Mouse (Mus musculus): ENCODE measurements around the gene Myt1l. TPM values are rescaled to one million over a fixed set of nuclear protein-coding genes. Genes with fewer than 3 reads are reported as not detected.

Myt1l gene
- polyA plus RNA-seq, 1 experiment from 2014 or later: 1.2 TPM

GRCm38 (mm10) chr12:29937851-29938375 lies 409.7 kb downstream of the Myt1l start:
- no peaks in the 10 kb centered on the region for H3K9me3 ChIP-seq (ENCODE audit: control insufficient read depth)
- peak; percentile 49 for ATAC-seq
- H3K4me2 ChIP-seq (replicated peaks; ENCODE audit: low read depth): peak overlapping the region; percentile 77
- peak overlapping the region; percentile 55 for H3K4me3 ChIP-seq (ENCODE audit: low read depth, low read length)
- H3K27me3 ChIP-seq (replicated peaks; ENCODE audit: control insufficient read depth, insufficient read depth, low read length): no peaks in the 10 kb centered on the region
- TF ChIP-seq CTCF (IDR thresholded peaks at IDR 0.05; ENCODE audit: low read depth): no peak
- H3K9ac ChIP-seq (ENCODE audit: low read depth, low read length): peak overlapping the region; percentile 54
- WGBS: 1% methylated on average over 29 of the region's 49 CpGs
- H3K36me3 ChIP-seq (ENCODE audit: control insufficient read depth, insufficient read depth): no peaks in the 10 kb centered on the region
- H3K4me1 ChIP-seq (replicated peaks; ENCODE audit: control insufficient read depth, insufficient read depth, low read length): peaks cover 4% of the 10 kb centered on the region; the same call in 1 of the 2 replicates
- H3K27ac ChIP-seq (ENCODE audit: low read depth, low read length): peak overlapping the region; percentile 73

GRCm38 (mm10) chr12:29938376-29939041 lies 410.3 kb downstream of the Myt1l start:
- Histone ChIP-seq H3K27me3 (replicated peaks; ENCODE audit: control insufficient read depth, insufficient read depth, low read length) (no peaks in the 10 kb centered on the region), H3K27ac (ENCODE audit: low read depth, low read length) (peak overlapping the region; percentile 75), H3K36me3 (ENCODE audit: control insufficient read depth, insufficient read depth) (no peaks in the 10 kb centered on the region), H3K4me2 (replicated peaks; ENCODE audit: low read depth) (peak overlapping the region; percentile 77), H3K4me3 (ENCODE audit: low read depth, low read length) (peak overlapping the region; percentile 55), H3K9me3 (ENCODE audit: control insufficient read depth) (no peaks in the 10 kb centered on the region), H3K9ac (ENCODE audit: low read depth, low read length) (peak overlapping the region; percentile 54), H3K4me1 (replicated peaks; ENCODE audit: control insufficient read depth, insufficient read depth, low read length) (peaks cover 4% of the 10 kb centered on the region; the same call in 1 of the 2 replicates)
- TF ChIP-seq CTCF (IDR thresholded peaks at IDR 0.05; ENCODE audit: low read depth): peak; percentile 37; the same call in 1 of the 2 replicates
- peak; percentile 63 for ATAC-seq
- under 1% methylated on average over 40 of the region's 40 CpGs for WGBS

GRCm38 (mm10) chr12:29939261-29939671 lies 411.1 kb downstream of the Myt1l start:
- Histone ChIP-seq H3K27ac (ENCODE audit: low read depth, low read length) (peak overlapping the region; percentile 75; the same call in 1 of the 2 replicates), H3K36me3 (ENCODE audit: control insufficient read depth, insufficient read depth) (no peaks in the 10 kb centered on the region), H3K4me1 (replicated peaks; ENCODE audit: control insufficient read depth, insufficient read depth, low read length) (peaks cover 4% of the 10 kb centered on the region; the same call in 1 of the 2 replicates), H3K4me3 (ENCODE audit: low read depth, low read length) (peak overlapping the region; percentile 55), H3K9me3 (ENCODE audit: control insufficient read depth) (no peaks in the 10 kb centered on the region), H3K27me3 (replicated peaks; ENCODE audit: control insufficient read depth, insufficient read depth, low read length) (no peaks in the 10 kb centered on the region), H3K4me2 (replicated peaks; ENCODE audit: low read depth) (peak overlapping the region; percentile 77), H3K9ac (ENCODE audit: low read depth, low read length) (peak overlapping the region; percentile 54; the same call in 1 of the 2 replicates)
- 24% methylated on average over 8 of the region's 8 CpGs for WGBS
- no peak for TF ChIP-seq CTCF (IDR thresholded peaks at IDR 0.05; ENCODE audit: low read depth)
- ATAC-seq: no peak

GRCm38 (mm10) chr12:29942435-29942834 lies 414.3 kb downstream of the Myt1l start:
- Histone ChIP-seq H3K9ac (ENCODE audit: low read depth, low read length) (no peak overlapping the region), H3K36me3 (ENCODE audit: control insufficient read depth, insufficient read depth) (no peaks in the 10 kb centered on the region), H3K4me2 (replicated peaks; ENCODE audit: low read depth) (no peak overlapping the region), H3K4me3 (ENCODE audit: low read depth, low read length) (no peak overlapping the region), H3K4me1 (replicated peaks; ENCODE audit: control insufficient read depth, insufficient read depth, low read length) (peaks cover 2% of the 10 kb centered on the region; the same call in 1 of the 2 replicates), H3K27ac (ENCODE audit: low read depth, low read length) (no peak overlapping the region), H3K27me3 (replicated peaks; ENCODE audit: control insufficient read depth, insufficient read depth, low read length) (no peaks in the 10 kb centered on the region), H3K9me3 (ENCODE audit: control insufficient read depth) (no peaks in the 10 kb centered on the region)
- no peak for ATAC-seq
- WGBS: 70% methylated on average over 2 of the region's 2 CpGs
- no peak for TF ChIP-seq CTCF (IDR thresholded peaks at IDR 0.05; ENCODE audit: low read depth)

GRCm38 (mm10) chr12:29944650-29945049 lies 416.5 kb downstream of the Myt1l start:
- 90% methylated on average over 3 of the region's 3 CpGs for WGBS
- Histone ChIP-seq H3K4me3 (ENCODE audit: low read depth, low read length) (no peak overlapping the region), H3K36me3 (ENCODE audit: control insufficient read depth, insufficient read depth) (no peaks in the 10 kb centered on the region), H3K27me3 (replicated peaks; ENCODE audit: control insufficient read depth, insufficient read depth, low read length) (no peaks in the 10 kb centered on the region), H3K4me1 (replicated peaks; ENCODE audit: control insufficient read depth, insufficient read depth, low read length) (no peaks in the 10 kb centered on the region), H3K27ac (ENCODE audit: low read depth, low read length) (no peak overlapping the region), H3K9ac (ENCODE audit: low read depth, low read length) (no peak overlapping the region), H3K9me3 (ENCODE audit: control insufficient read depth) (no peaks in the 10 kb centered on the region), H3K4me2 (replicated peaks; ENCODE audit: low read depth) (no peak overlapping the region)
- TF ChIP-seq CTCF (IDR thresholded peaks at IDR 0.05; ENCODE audit: low read depth): no peak
- ATAC-seq: no peak

- H3K4me1 ChIP-seq (replicated peaks; ENCODE audit: control insufficient read depth, insufficient read depth, low read length): no peaks in the 10 kb centered on the region
- H3K9ac ChIP-seq (ENCODE audit: low read depth, low read length): no peak overlapping the region
- no peaks in the 10 kb centered on the region for H3K27me3 ChIP-seq (replicated peaks; ENCODE audit: control insufficient read depth, insufficient read depth, low read length)
- no peak overlapping the region for H3K4me3 ChIP-seq (ENCODE audit: low read depth, low read length)
- H3K36me3 ChIP-seq (ENCODE audit: control insufficient read depth, insufficient read depth): no peaks in the 10 kb centered on the region
- ATAC-seq: no peak
- H3K27ac ChIP-seq (ENCODE audit: low read depth, low read length): no peak overlapping the region
- no peak overlapping the region for H3K4me2 ChIP-seq (replicated peaks; ENCODE audit: low read depth)
- WGBS: 67% methylated on average over 6 of the region's 6 CpGs
- no peaks in the 10 kb centered on the region for H3K9me3 ChIP-seq (ENCODE audit: control insufficient read depth)
- no peak for TF ChIP-seq CTCF (IDR thresholded peaks at IDR 0.05; ENCODE audit: low read depth)
Measured at GRCm38 (mm10) chr12:29945182-29945743, 417.1 kb downstream of the Myt1l start.

All from intestine, postnatal 0 days (tissue).